Mouse (Mus musculus): ENCODE results near the gene Vwa2.

DNA sequence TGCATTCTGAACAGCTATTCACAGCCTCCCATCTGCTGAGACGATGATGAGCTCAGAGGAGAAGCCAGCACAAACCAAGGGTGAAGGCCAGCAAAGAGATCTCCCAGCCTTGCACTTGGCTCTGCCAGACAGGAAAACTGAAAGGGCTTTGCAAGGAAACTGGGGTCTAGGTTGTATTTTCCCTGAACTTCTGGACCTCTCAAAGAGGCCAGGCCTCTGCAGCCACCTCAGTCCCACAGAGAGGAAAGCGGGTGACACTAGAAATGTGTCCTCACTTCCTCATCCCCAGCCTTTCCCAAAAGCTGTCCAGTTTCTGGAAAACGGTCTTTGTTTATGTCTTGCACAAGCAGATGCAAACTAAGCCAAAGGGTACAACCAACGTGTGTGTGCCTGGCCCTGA, 79.8 kb downstream of the Vwa2 start:
- TF ChIP-seq POLR2A (IDR thresholded peaks at IDR 0.05; ENCODE audit: insufficient read length, low read depth) (no peak), MYOG (IDR thresholded peaks at IDR 0.05; ENCODE audit: control insufficient read depth in 1 of 3, insufficient read depth in 1 of 3, insufficient read length in 2 of 3, low read depth in 2 of 3) (no peak), SRF (IDR thresholded peaks at IDR 0.05; ENCODE audit: control insufficient read depth, insufficient read length, low read depth) (no peak), REST (IDR thresholded peaks at IDR 0.05; ENCODE audit: insufficient read depth, insufficient read length) (no peak), TCF12 (IDR thresholded peaks at IDR 0.05; ENCODE audit: insufficient read depth, poor library complexity, severe bottlenecking) (no peak), POLR2AphosphoS2 (IDR thresholded peaks at IDR 0.05; ENCODE audit: insufficient read length, low read depth) (no peak)

Measured in myocyte (in vitro differentiated cells).